Mouse (Mus musculus): ENCODE data around the gene Zfp335.

GRCm38 (mm10) chr2:164953224-164953623 is 41.7 kb upstream of the Zfp335 start:
- TF ChIP-seq CTCF (IDR thresholded peaks at IDR 0.05; ENCODE audit: control insufficient read depth, insufficient read depth, insufficient replicate concordance, low read depth, low read length) (peak; percentile 88), POLR2A (IDR thresholded peaks at IDR 0.05; ENCODE audit: control insufficient read depth, low read depth, low read length) (no peak)
